Mouse (Mus musculus) right cerebral cortex, postnatal 25 days (tissue): ENCODE measurements at regions not wholly inside any gene's neighbourhood (a gene's known extent, or its start where the extent isn't known, plus 50 kb on each side); places are given as distances from the start of the nearest gene placed in this dataset.
"Not testable (repeated sequence)": the region's sequence is repeated elsewhere in the genome, so short reads cannot be mapped to it uniquely, and the experiment has no call there.

Experiments
- DNase-seq: peaks from one replicate; pipeline ENCODE4 v3.0.0; 2022

DNA sequence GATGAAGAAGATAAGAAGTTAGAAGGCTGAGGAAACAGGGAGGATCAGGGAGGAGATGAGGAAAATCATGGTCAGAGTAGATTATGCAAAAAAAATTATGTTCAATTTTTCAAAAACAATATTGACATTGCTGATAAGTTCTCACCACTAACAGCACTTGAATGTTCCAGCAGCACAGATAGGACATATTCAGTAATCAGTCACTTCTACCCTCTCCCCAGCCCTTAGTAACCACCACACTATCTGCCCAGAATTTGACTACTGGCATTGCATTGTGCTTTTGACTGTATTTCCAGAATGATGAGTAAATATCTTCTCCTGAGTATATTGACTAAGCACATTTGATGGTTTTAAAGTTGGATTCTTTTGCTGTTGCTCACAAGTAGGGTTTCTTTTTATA is 140.5 kb downstream of the Cdca7 start:
- no peak for DNase-seq

DNA sequence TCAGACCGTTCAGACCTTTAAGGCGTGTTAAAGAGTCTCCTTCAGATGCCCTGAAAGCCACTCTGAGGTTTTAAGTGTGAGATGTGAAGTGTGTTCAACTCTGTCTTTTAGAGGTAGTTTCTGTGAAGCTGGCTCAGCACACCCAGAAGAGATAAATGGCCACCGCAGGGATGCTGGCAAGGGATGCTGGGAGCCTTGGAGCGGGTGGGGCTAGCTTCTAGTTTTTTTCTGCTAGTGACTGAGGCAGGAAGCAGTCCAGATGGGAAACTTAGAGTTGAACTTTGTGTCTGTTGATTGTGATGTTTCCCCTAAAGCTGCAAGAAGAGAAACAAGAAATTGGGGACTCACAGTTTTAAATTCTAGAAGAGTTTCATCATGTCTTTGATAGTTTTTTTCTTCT is 143.5 kb downstream of the Cdca7 start:
- DNase-seq = no peak

DNA sequence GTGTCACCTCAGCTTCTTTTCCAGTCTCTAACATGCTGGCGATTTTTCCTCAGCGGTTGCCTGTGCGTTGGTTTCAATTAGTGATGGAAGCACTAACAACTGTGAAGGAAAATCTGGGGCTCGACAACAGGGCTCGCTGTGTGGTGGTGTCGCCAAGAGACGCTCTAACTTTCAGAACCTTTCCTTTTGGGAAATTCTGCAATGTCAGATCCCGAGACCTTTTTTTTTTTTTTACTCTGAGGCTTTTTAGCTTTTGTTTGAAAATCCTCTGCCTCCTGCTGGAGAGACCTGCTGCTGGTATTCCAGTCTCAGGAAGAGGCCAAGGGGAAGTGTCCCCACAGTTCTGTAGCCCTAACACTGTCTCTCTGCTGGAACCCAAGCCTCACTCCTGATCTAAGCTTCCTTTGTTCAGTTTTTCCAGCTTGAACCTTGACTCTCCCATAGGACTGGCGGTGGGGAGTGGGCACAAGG is 144.3 kb downstream of the Cdca7 start:
- DNase-seq = no peak

DNA sequence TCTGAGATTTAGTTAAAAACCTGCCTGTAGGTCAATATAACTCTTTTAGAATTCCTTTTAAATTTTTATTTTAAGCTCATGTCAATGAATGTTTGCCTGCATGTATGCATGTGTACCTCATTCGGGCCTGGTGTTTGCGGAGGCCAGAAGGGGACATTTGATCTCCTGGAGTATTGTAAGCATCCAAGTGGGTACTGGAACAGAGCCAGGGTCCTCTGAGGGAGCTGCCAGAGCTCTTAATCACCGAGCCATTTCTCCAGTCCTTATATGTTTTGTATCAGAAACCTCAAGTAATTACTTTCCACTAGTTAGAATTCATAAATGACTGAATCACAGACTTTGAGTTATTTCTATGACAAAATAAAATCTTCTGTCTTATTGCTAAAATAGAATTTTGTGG is 152.0 kb downstream of the Cdca7 start:
- DNase-seq = no peak

DNA sequence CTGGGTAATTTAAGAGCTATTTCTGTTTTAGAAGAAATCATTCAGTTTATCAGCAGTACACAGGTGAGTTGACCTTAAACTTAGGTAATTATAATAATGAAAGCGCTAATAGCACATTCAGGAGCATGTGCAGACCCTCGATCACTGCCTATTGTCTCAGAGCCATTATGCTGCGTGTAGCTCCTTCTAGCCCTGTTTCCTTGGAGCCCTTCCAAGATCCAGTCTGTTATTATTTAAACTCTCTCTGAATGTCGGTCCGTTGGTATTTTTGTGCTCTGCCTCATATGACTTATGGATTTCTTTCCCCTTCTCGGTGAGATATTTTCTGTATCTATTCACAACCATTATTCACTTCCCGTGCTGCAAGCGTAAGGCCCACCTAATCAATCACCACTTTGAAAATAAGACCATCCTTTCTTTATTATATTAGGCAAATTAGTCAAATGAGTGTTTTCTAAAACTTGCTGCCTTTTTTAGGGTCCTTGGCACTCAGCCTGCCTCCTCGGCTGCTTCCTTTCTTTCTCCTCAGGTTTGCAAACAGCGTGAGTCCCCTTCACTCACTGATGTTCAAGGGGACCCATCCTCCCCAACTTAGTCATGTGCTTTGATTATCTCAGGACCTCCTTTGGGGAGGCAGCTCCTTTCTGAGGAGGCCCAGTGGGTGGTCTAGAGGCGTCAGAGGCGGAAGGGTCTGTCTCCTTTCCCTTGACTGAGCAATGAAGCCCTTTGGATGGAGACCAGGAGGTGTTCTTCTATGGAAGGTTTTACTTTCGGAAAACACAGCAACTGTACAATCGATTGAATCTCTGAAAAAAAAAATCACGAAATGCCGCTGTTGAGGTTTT is 152.9 kb downstream of the Cdca7 start:
- no peak for DNase-seq

DNA sequence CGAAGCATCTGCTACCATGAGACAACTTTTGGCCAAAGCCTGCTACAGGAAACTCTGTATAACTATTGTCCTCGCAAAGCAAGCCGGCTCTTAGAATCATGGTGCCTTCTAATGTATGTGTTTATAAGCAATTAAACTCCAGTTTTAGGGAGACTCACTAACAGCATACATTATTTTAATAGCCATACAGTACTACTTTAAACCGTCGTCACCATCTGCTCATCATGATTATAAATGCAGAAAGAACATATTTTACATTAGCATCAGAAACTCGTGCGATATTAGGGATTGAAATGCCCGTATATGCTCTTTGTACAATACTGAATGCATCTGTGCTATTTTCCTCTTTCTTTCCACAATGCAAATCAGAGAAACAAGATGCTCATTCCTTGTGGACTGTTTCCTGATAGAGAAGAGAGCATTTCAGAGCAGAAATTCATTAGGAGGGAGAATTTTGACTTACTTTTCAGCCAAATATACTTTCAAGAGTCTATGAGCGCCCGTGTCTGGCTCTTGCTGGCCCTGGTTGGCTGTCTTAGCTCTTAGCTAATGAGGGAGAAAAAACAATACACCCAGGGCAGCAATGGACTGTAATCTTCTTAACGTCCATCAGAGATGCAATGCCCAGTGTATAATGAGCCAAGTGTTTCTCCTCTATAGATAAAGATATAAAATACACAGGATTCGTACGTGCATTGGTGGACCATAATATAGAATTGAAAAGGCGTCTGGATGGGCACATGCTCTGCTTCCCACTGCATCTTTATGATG is 153.9 kb downstream of the Cdca7 start:
- DNase-seq = no peak

DNA sequence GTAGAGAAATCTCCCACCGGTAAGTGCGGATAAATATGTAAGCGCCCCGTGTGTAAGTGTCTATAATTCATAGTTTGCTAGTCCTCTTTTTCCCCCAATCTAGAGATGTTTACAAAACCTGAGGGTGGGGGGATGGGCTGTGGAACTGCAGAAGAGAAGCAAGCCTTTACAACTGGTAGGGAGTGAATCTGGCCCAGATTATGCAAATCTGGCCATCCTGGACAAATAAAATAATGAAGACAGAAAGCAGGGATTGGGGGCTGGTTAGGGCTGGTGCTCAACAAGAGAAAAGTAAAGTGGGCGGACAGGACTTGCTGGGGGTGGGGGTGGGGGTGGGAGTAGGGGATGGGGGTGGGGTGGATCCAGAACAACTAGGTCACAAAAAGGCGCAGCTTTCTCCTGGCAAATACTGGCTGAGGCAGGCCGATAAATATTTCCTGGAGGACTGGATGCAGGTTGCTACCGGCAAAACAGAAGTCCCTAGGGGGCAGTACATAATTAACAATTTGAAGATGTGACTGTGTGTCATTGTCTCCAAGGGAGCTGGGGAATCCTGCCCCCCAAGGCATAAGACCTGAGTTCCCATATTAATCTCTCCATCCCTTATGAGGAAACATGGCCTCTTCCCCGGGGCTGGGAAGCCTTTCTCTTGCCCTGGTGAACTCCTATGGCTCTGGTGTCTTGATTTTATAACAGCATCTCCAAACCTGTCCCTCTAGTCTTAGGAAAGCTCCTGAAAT is 162.1 kb downstream of the Cdca7 start:
- DNase-seq = no peak

DNA sequence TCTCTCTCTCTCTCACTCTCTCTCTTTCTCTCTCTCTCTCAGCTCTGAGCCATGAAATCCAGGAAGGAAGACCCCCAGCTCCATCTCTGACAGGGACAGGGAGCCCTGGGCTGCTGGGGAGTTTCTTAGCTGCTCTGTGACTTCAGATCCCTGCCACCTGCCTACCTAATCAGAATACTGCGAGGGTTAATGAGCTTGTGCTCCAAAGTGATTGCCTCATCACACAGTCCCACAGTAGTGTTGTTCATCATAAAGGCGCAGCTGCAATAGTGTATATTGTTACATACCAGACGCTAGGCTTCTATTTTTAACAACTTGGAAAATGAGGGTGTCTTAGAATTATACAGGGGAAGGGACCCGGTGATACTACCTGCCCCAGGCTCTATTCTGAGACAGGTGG is 163.1 kb downstream of the Cdca7 start:
- no peak for DNase-seq

DNA sequence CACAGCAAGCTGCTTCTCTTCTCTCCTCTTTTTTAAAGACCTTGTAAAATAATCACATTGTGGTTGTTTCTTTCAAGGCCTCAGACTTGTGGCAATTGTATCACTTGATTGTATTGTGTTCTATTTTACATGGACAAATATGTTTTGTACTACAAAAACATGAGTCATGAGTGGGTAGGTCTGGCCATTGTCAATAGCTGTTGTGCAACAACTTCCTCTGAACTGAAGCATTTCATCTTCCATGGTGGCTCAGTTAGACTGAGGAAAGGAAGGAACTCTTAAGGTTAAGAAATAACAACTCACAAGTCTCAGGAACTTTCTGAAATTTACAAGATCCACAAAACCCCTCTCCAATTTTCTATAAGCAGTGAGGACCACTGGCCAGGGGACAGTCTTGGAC is 165.3 kb downstream of the Cdca7 start:
- DNase-seq = no peak

DNA sequence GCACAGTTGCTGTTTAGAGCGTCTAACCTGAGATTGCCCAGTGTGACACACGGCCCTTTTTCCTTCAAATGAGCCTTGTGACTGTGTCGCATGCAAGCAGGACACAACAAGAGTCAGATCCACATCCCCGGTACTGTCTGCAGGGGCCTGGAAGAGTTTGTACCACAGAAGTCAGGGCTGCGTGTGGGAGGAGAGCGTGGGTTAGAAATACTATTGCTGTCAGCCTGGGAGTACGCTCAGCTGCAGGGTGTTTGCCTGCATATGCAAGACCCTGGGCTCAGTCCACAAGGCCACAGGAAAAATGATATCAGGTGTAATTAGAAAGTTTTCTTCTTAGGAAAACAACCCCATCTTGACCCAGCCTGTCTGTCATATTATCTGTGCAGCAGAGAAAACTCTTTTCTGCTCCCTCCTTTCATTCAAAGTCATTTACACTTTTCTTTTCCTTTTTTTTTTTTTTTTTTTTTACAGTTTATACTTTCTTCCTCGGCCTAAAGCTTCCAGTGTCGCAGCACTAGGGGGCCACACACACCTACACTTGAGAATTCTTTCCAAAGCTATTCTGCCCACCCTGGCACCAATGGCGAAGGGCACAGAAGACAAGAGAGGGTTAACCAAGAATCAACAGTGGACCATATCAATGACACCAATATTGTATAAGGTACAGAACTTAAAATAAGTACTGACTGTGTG is 168.3 kb downstream of the Cdca7 start:
- no peak for DNase-seq

DNA sequence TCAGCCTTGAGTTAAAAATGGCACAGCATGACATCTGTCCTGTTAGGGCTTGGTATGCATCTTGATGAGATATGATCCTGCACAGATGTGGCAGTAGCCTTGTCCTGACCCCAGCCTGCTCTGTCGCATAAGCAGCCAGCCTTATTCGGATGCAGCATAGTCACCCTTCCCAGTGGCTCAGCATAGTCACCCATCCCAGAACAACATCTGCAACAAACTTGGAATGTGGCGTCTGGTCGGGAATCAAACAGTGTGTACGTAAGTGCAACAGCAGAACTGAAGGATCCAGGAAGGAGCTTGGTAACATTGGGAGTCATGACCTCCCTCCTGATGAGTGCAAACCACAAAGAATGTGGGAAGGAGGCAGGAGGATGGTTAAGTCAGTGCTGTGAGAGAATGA is 171.7 kb downstream of the Cdca7 start:
- no peak for DNase-seq

DNA sequence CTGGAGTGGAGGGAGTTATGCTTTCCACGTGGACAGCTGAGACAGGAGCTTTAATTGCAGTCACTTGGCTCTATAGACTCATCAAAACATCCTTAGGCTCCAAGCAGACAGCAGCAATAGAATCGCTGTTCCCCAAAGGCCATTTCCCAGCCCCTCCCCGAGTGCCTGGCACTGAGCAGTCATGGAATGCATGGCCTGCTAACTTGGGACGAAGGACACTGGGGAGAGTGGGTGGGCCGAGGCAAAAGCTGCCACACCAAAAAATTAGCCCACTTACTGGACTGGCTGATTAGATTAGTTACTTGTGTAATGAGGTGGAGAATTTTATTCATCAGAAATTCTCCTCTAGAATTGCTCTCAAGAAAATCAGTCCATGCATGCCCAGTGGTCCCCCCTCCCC is 172.3 kb downstream of the Cdca7 start:
- no peak for DNase-seq

DNA sequence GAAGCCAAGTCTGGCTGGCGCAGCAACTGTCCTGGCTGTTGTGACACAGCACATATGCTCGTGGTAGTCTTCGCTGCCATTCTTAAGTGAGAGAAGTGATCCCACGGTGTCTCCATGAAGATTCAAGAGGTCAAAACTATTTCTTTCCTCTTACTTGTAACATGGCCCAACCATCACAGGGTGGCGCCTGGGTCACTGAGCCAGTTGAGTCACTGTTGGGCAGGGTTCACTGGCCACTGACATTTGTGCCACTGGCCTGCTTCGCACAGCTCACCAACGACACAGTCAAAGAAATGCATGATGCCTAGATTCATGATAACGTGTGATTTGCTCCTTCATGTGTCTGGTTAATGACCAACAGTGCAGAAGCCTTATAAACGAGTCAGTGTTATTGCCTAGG is 179.9 kb downstream of the Cdca7 start:
- no peak for DNase-seq

DNA sequence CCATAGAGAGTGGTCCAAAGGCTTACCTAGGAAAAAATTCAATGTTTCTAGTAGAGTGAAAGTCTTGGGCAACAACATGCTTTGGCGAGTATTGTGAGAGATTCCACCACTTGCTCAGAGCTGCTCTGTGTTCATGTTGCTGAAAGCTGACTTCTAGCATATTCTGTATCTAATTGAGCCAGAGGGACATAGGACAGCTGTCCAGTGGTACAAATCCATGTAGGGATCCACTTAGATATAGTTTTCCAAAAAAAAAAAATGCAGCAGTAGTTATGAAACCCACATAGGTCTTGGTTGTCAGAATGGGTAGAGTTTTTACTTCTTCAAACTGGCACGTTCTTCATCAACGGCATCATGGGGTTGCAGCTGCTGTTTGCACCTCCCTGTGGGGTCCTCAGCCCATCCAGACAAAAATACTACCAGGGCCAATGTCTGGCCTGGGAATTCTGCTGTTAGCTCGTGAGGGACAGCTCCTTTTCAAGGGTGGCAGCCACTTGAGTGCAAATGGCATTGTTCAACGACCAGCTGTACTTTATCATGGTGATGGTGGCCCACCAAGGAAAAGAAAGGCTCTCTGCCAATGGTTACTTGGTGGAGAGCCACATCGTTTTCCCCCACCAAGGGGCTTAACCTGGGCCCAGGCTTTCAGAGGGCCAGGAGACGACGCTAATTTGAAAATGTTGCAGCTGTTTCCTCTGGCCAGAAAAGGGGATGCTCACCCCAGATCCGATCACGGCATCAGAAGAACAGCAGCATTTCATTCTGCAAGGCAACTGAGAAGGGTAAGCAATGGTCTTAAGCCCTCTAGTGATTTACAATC is 181.4 kb downstream of the Cdca7 start:
- DNase-seq = no peak

DNA sequence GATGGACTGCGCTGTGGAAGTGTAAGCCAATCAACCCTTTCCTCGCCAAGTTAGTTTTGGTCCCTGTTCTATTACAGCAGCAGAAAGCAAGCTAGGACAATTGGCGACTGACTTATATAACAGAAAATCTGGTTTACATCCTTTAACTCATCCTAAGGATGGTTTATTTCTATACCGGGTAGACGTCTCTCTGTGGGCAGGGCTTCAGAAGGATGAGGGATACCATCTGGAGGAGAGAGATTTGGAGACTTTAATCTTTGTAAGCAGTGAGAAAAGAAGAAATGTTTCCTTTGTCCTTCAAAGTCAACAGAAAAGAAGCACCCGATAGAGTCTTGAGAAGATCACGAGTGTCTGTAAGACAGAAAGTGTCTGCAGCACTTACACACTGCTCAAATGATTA is 186.4 kb downstream of the Cdca7 start:
- DNase-seq = no peak

DNA sequence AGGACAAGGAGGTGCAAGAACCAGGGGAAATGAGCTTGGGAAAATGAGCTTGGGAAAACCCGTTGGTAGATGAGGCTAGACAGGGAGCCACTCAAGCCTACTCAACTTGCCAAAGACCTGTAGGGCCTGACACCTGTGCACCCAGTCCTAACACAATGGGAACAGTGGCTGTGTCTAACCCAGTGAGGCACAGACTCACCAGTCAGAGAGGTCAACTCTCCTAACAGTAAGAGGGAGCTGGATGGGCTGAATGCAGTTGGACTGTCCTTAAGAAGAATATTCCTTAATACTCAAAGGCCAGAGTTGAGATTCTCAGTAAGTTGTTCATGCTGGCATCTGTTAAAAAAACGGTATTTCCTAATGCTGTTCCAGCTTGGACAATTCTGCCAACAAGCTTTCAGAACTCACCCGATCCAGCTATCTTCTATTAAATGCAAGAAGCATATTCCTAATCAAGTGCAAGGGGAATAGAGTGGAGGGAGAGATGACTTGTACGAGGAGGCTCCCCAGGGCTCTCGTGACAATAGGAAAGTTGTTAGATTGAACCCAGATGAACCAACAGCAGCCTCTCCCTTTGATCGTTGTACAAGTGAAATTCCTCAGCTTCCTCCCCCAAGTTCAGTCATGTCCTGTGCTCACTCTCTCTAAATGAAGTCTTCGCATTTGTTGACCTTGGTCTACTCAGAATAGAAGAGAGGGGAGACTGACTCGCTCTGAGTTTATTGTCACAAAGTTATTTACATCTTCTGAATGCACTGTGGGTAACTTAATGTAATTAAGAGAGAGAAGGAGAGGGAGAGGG is 187.2 kb downstream of the Cdca7 start:
- DNase-seq = no peak

DNA sequence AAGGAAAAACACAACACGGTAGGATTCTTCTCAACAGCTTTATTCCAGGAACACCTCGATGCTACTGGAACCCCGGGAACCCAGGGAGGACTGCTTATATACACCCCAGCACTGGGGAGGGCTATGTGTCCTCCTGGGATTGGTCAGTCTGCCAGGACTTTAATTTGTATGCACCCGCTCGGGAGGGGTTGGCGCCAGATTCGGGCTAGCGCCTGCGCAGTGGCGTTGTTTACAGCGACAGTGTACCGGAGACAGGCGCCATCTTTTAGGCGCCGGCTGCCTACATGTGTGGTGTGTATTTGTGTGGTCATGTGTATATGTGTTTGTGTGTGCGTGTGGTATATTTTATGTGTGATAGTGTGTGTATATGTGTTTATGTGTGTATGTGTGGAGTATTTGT is 191.4 kb downstream of the Cdca7 start:
- DNase-seq = not testable (repeated sequence)

DNA sequence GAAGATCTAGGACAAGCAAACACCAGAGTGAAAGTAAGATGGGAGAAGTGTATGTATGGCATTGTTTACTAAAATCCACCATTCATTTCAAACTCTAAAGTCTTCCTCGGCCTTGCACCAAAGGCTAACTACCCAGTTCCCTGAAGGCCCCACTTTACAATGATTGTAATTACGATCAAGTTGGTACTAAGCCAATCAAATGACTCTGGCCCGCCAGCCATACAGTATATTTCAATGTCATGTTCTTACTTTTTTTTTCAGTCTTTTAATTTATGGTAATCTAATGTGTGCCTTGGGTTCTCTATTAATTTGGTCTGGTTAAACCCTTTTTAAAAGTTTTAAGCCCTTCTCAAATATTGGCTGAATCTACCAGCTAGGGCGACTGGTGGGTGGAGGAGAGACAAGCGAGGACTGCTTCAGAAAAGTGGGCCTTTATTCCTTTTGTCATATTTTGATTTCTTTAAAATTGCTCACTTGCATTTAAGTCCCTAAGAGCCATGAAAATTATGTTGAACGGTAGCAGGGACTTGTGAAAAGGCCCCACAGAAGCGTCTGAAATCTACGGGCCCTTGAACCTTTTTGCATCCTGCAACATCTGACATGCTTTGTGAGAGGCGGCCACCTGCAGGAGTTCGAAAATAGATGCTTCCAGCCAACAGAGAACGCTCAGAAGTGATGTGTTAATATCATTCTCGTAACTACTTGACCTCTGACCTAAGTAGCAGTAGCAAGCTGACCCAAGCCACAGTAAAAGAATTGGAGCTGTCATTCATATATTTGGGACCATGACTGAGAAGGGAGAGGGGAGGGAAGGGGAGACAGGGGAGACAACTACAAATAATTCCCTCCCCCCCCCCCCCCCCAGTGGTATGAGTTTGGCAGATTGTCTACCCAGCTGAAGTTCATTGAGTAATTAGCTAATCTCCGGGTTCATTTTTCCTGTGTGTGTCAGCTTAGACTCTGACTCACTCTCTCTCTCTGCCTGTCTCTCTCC is 197.2 kb downstream of the Cdca7 start:
- no peak for DNase-seq

DNA sequence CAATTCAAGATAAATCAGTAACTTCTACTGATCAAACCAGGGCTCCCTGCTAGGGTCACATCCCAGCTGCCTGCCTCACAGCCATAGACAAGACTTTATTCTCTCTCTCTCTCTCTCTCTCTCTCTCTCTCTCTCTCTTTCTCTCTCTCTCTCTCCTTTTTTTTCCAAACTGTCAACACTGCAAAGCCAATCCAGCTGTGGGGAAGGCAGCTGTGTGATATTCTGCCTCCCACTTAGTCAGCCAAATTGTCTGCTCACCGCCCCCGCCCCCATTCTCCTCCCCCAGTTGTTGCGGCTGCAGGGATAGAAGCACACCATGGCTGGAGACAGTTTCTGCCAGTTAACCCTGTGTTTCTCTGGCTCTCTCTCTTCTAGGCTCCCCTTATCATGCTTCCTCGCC is 198.3 kb downstream of the Cdca7 start:
- DNase-seq = no peak
